Mouse (Mus musculus) brain, embryonic 14.5 days (tissue): Measurements from ENCODE around the gene Fgr. TPM values are rescaled to one million over a fixed set of nuclear protein-coding genes. Genes with fewer than 3 reads are reported as not detected.

Experiments
- DNase-seq: peaks from one replicate; pipeline ENCODE4 v3.0.0-alpha.2; 2011; ENCODE audit warnings: low read depth
- CTCF ChIP-seq: fragments of 200-500 bp; IDR thresholded peaks from 2 replicates; pipeline ENCODE4 v1.5.1; 2012; ENCODE audit warnings: inconsistent platforms, mild to moderate bottlenecking, moderate library complexity, borderline replicate concordance; ENCODE audit not compliant: insufficient read depth, insufficient read length; ENCODE audit errors: extremely low read depth
- POLR2A ChIP-seq: fragments of 200-500 bp; IDR thresholded peaks from 2 replicates; pipeline ENCODE4 v1.6.1; 2012; ENCODE audit warnings: mild to moderate bottlenecking, inconsistent platforms, borderline replicate concordance; ENCODE audit not compliant: poor library complexity, insufficient read depth, insufficient read length, severe bottlenecking; ENCODE audit errors: extremely low read depth
- polyA plus RNA-seq: library from polyadenylated mRNA; depleted of rRNA; stranded (reverse); fragments of >200 nt; gene quantifications from 2 replicates; pipeline ENCODE4 v1.2.3, GENCODE M21; 2012; rRNA removed

Fgr gene
- polyA plus RNA-seq, 1 experiment, result 0.15 TPM

DNA sequence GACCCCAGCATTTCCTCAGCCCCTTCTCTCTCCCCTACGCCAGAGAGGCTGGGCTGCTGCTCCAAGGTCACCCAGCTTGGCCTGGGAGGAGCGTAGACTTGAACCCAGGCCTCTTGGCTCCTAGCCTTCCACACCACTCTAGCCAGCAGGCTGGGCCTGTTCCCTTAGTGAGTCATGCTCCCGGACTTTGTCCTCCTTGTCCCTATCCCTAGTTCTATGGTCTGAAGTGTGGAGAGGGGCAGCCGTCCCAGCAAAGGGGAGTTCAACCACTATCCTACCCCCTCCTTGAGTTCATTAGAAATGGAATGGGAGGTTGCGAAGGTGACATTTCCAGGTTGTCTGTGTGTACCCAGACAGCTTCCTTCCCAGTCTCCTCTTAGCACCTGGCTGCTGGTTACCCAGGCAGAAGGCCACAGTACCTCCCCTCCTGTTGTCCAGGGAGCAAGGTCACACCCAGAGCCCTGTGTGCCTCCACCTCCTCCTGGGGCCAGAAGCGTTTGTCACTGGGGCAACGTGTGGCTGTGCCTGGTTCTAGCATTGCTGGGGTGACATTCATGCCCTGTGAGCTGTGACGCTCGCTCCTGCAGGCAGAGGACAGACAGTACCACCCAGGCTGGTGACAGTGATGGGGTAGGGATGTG is 76.4 kb downstream of the Fgr start:
- TF ChIP-seq CTCF, result no peak
- no peak for TF ChIP-seq POLR2A
- DNase-seq, result no peak

- no peak for DNase-seq
- TF ChIP-seq CTCF, result no peak
- TF ChIP-seq POLR2A, result no peak
These were observed 77.1 kb downstream of the Fgr start for GRCm38 (mm10) chr4:133050837-133051549.

DNA sequence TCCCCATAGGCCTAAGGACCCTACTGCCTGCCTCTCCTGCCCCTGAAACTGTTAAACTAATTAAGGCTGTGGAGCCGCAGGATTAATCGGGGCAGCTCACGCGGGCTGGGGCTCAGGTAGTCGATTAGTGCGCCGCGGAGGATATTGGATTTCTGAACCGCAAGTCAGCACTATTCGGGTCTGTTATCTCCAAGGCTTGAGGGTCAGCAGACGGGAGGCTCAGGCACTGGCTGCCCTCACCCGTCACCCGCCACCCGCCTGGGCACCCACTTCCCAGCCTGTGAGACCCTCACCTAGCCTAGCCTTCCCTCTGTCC is 77.6 kb downstream of the Fgr start:
- peak; percentile 40 for DNase-seq
- TF ChIP-seq CTCF, result no peak
- no peak for TF ChIP-seq POLR2A

Other genes starting within 250 kb of the Fgr start
- 6.6 and 7.1 TPM in 2 replicates for gene Xkr8, start 241.5 kb upstream of the Fgr start, polyA plus RNA-seq
- gene Smpdl3b, start 216.8 kb upstream of the Fgr start, polyA plus RNA-seq, result 0.78 and 1.1 TPM in 2 replicates
- gene Rpa2, start 205.8 kb upstream of the Fgr start, polyA plus RNA-seq, result 29.6 and 46.6 TPM in 2 replicates
- gene Themis2, start 177.7 kb upstream of the Fgr start, polyA plus RNA-seq, result 0.38 and 0.90 TPM in 2 replicates
- 91.3 and 110 TPM in 2 replicates for gene Ppp1r8, start 130.9 kb upstream of the Fgr start, polyA plus RNA-seq
- 118 and 121 TPM in 2 replicates for gene Stx12, start 89.6 kb upstream of the Fgr start, polyA plus RNA-seq
- 19.8 and 20.3 TPM in 2 replicates for gene Fam76a, start 51.5 kb upstream of the Fgr start, polyA plus RNA-seq
- gene Ahdc1, start 37.2 kb downstream of the Fgr start, polyA plus RNA-seq, result 20.9 and 43.2 TPM in 2 replicates
- 19.0 and 25.5 TPM in 2 replicates for gene Wasf2, start 156.4 kb downstream of the Fgr start, polyA plus RNA-seq
- 0.74 and 0.85 TPM in 2 replicates for gene Cd164l2, start 238.0 kb downstream of the Fgr start, polyA plus RNA-seq
- 2.7 and 3.1 TPM in 2 replicates for gene Gpr3, start 238.4 kb downstream of the Fgr start, polyA plus RNA-seq